In genomic region chr14:57736141-57736540, GRCm38 (mm10) we compare ENCODE assay signal across 32 mouse cellular contexts. TPM values are rescaled to one million over a fixed set of nuclear protein-coding genes. Genes with fewer than 3 reads are reported as not detected.
DNase-seq lines count a peak whose midpoint lies in the region; ATAC-seq and TF ChIP-seq lines count a peak whose summit lies in the region.
"Had no signal": no experiment of that assay in that cellular context is flagged by ENCODE, and none has a peak within 500 bp of the region (broad histone marks: within the 10 kb centered on the region; RNA-seq: fewer than 3 reads in every experiment).

No protein-coding gene starts in this region.

- no peak overlapping the region for H3K27ac ChIP-seq in forebrain, postnatal 0 days (ENCODE audit: low read depth, low read length)
- no peak overlapping the region for H3K27ac ChIP-seq in forebrain, embryonic 10.5 days
- H3K27ac ChIP-seq in heart, embryonic 14.5 days (replicated peaks in 1 of 2; ENCODE audit: control insufficient read depth in 1 of 2, insufficient read depth in 1 of 2, low read depth in 2 of 2, low read length in 2 of 2) = peak overlapping the region; percentile 14 to 83; a peak in 2 of 4 replicates
- H3K27ac ChIP-seq in layer of hippocampus, adult 2 months = peak overlapping the region; percentile 32; the same call in 1 of the 2 replicates
- no peak overlapping the region for H3K27ac ChIP-seq in embryonic facial prominence, embryonic 14.5 days (replicated peaks; ENCODE audit: low read depth, low read length)
- H3K27ac ChIP-seq: hindbrain, embryonic 10.5 days; intestine, embryonic 15.5 days; left cerebral cortex, adult 2 months; liver, embryonic 12.5 days; neural tube, embryonic 13.5 days had no signal

- no peak for DNase-seq in forebrain, postnatal 0 days
- DNase-seq in forebrain, embryonic 10.5 days (ENCODE audit: extremely low spot score, low spot score) = no peak
- DNase-seq in heart, adult 8-10 months (ENCODE audit: low spot score) = no peak
- DNase-seq in layer of hippocampus, adult 2 months (ENCODE audit: low spot score in 2 of 2) = peak; percentile 34 to 41
- no peak for DNase-seq in layer of hippocampus, postnatal 25 days (ENCODE audit: extremely low spot score in 1 of 2, low spot score in 1 of 2)
- DNase-seq in embryonic facial prominence, embryonic 14.5 days (ENCODE audit: low spot score) = peak; percentile 61
- no peak for DNase-seq in embryo, embryonic 10 days (ENCODE audit: low spot score)
- DNase-seq: adrenal gland, postnatal 10 days; cerebellum, adult 18-20 months; cerebellum, postnatal 14 days; gastrocnemius, postnatal 10 days; kidney, adult 9 months; kidney, postnatal 25 days; lung, adult 2 months; lung, postnatal 4 days; retina, postnatal 1 day; right cerebral cortex, postnatal 4 days; thymus, postnatal 14 days had no signal

- H3K9ac ChIP-seq in forebrain, postnatal 0 days = no peak overlapping the region
- H3K9ac ChIP-seq in heart, embryonic 14.5 days (ENCODE audit: low read length) = no peak overlapping the region
- H3K9ac ChIP-seq in embryonic facial prominence, embryonic 14.5 days (ENCODE audit: low read depth, low read length) = no peak overlapping the region
- H3K9ac ChIP-seq: intestine, embryonic 15.5 days; liver, embryonic 12.5 days; neural tube, embryonic 13.5 days had no signal

- 0 out of 2 replicates have a peak, but pooled peaks have one; percentile 4 for ATAC-seq in forebrain, postnatal 0 days
- ATAC-seq in heart, embryonic 14.5 days (ENCODE audit: insufficient number of reproducible peaks, insufficient read depth, low FRiP score, low read depth) = no peak
- no peak for ATAC-seq in embryonic facial prominence, embryonic 14.5 days (ENCODE audit: low read depth)
- ATAC-seq: forebrain, embryonic 16.5 days; hindbrain, embryonic 16.5 days; liver, embryonic 12.5 days; midbrain, embryonic 16.5 days had no signal

- H3K9me3 ChIP-seq in forebrain, postnatal 0 days (ENCODE audit: low read length) = no peaks in the 10 kb centered on the region
- H3K9me3 ChIP-seq in forebrain, embryonic 10.5 days = no peaks in the 10 kb centered on the region
- no peaks in the 10 kb centered on the region for H3K9me3 ChIP-seq in heart, embryonic 14.5 days (ENCODE audit: control insufficient read depth, low read length)
- no peaks in the 10 kb centered on the region for H3K9me3 ChIP-seq in embryonic facial prominence, embryonic 14.5 days (ENCODE audit: control insufficient read depth, low read length)
- H3K9me3 ChIP-seq: hindbrain, embryonic 10.5 days; intestine, embryonic 15.5 days; liver, embryonic 12.5 days; neural tube, embryonic 13.5 days had no signal

- H3K4me1 ChIP-seq in forebrain, postnatal 0 days (ENCODE audit: insufficient read depth) = no peaks in the 10 kb centered on the region
- H3K4me1 ChIP-seq in forebrain, embryonic 10.5 days = peaks cover 42% of the 10 kb centered on the region
- H3K4me1 ChIP-seq in heart, embryonic 14.5 days (ENCODE audit: control insufficient read depth in 2 of 2, insufficient read depth in 2 of 2, low read length in 2 of 2) = peaks cover 34 to 75% of the 10 kb centered on the region in 2 experiments
- H3K4me1 ChIP-seq in embryonic facial prominence, embryonic 14.5 days (ENCODE audit: control insufficient read depth, insufficient read depth, low read length) = peaks cover 36% of the 10 kb centered on the region

- H3K27me3 ChIP-seq in forebrain, postnatal 0 days (ENCODE audit: insufficient read depth, low read length) = no peaks in the 10 kb centered on the region
- H3K27me3 ChIP-seq in forebrain, embryonic 10.5 days (ENCODE audit: poor library complexity, severe bottlenecking) = no peaks in the 10 kb centered on the region
- no peaks in the 10 kb centered on the region for H3K27me3 ChIP-seq in heart, embryonic 14.5 days (ENCODE audit: control insufficient read depth, insufficient read depth, low read length)
- H3K27me3 ChIP-seq in embryonic facial prominence, embryonic 14.5 days (replicated peaks; ENCODE audit: control insufficient read depth, insufficient read depth, low read length) = no peaks in the 10 kb centered on the region
- H3K27me3 ChIP-seq: intestine, embryonic 15.5 days; liver, embryonic 12.5 days; neural tube, embryonic 13.5 days had no signal

- 57% methylated on average over 4 of the region's 4 CpGs for WGBS in forebrain, postnatal 0 days
- WGBS in forebrain, embryonic 10.5 days = 85% methylated on average over 4 of the region's 4 CpGs
- 42% methylated on average over 4 of the region's 4 CpGs for WGBS in heart, embryonic 14.5 days
- WGBS in embryonic facial prominence, embryonic 14.5 days = 48% methylated on average over 4 of the region's 4 CpGs

- no peak overlapping the region for H3K4me3 ChIP-seq in forebrain, postnatal 0 days (ENCODE audit: low read depth, low read length)
- no peak overlapping the region for H3K4me3 ChIP-seq in forebrain, embryonic 10.5 days
- no peak overlapping the region for H3K4me3 ChIP-seq in heart, embryonic 14.5 days (ENCODE audit: control insufficient read depth in 1 of 2, insufficient read depth in 1 of 2, low read depth in 1 of 2, low read length in 2 of 2)
- H3K4me3 ChIP-seq in layer of hippocampus, adult 2 months = no peak overlapping the region
- no peak overlapping the region for H3K4me3 ChIP-seq in embryonic facial prominence, embryonic 14.5 days (ENCODE audit: low read depth, low read length)
- H3K4me3 ChIP-seq: hindbrain, embryonic 10.5 days; intestine, embryonic 15.5 days; left cerebral cortex, adult 2 months; liver, embryonic 12.5 days; myocyte; neural tube, embryonic 13.5 days had no signal

- no peak for TF ChIP-seq CTCF in forebrain, postnatal 0 days (IDR thresholded peaks at IDR 0.05; ENCODE audit: low read depth)
- no peak for TF ChIP-seq CTCF in layer of hippocampus, adult 2 months (conservative IDR thresholded peaks at IDR 0.05)

- no peaks in the 10 kb centered on the region for H3K36me3 ChIP-seq in forebrain, postnatal 0 days (ENCODE audit: insufficient read depth)
- H3K36me3 ChIP-seq in forebrain, embryonic 10.5 days (replicated peaks) = peaks cover 33% of the 10 kb centered on the region
- peaks cover 23% of the 10 kb centered on the region for H3K36me3 ChIP-seq in heart, embryonic 14.5 days (ENCODE audit: control insufficient read depth, insufficient read depth, low read length)
- H3K36me3 ChIP-seq in embryonic facial prominence, embryonic 14.5 days (ENCODE audit: control insufficient read depth, insufficient read depth, low read length) = peaks cover 16% of the 10 kb centered on the region; the same call in 1 of the 2 replicates
- H3K36me3 ChIP-seq: intestine, embryonic 15.5 days; neural tube, embryonic 13.5 days had no signal

- no peak overlapping the region for H3K4me2 ChIP-seq in forebrain, postnatal 0 days (ENCODE audit: low read depth)
- H3K4me2 ChIP-seq in heart, embryonic 14.5 days (ENCODE audit: low read length) = no peak overlapping the region
- H3K4me2 ChIP-seq in embryonic facial prominence, embryonic 14.5 days (ENCODE audit: low read depth, low read length) = no peak overlapping the region
- H3K4me2 ChIP-seq: intestine, embryonic 15.5 days; liver, embryonic 12.5 days; neural tube, embryonic 13.5 days had no signal

RNA-seq across cellular contexts. Expression of gene Gm49361, which starts 9.8 kb away (rescaled TPM):
- not detected in 2 replicates for total RNA-seq in forebrain, postnatal 0 days (2014; rRNA removed)
- not detected in 2 replicates for polyA plus RNA-seq in forebrain, postnatal 0 days (2015; fragmentation: Nextera tagmentation; extraction: Ambion mirVana)
- not detected in 2 replicates for polyA plus RNA-seq in forebrain, embryonic 10.5 days (2016; fragmentation: Nextera tagmentation; extraction: Ambion mirVana)
- not detected in 2 replicates for polyA plus RNA-seq in heart, embryonic 14.5 days (2014; fragmentation: Nextera tagmentation; extraction: Ambion mirVana)
- 1 to 10 TPM in 3 of 4 experiments, not detected in 1; 1.6 to 2.7 (median 1.8) TPM for total RNA-seq in heart, adult 8-10 months (2022)
- 1 to 10 TPM in 1 of 2 experiments, under 1 TPM in 1; 0.32 to 3.1 TPM for total RNA-seq in layer of hippocampus, adult 2 months (2021)
- 1 to 10 TPM in 1 of 2 experiments, under 1 TPM in 1; 0.92 to 4.6 TPM for total RNA-seq in layer of hippocampus, postnatal 25 days (2021)
- not detected in 2 replicates for polyA plus RNA-seq in embryonic facial prominence, embryonic 14.5 days (2014; fragmentation: Nextera tagmentation; extraction: Ambion mirVana)
- total RNA-seq: gastrocnemius, postnatal 10 days; granulocyte monocyte progenitor cell, adult 5-6 weeks; left cerebral cortex, postnatal 36 days; megakaryocyte-erythroid progenitor cell, adult 5-6 weeks had no signal
- polyA plus RNA-seq: forebrain, embryonic 16.5 days; hindbrain, embryonic 10.5 days; hindbrain, embryonic 16.5 days; liver, embryonic 12.5 days; midbrain, embryonic 16.5 days; myocyte; neural tube, embryonic 13.5 days; stomach, embryonic 14.5 days had no signal

RNA-seq across cellular contexts. Expression of gene Lats2, which starts 22.0 kb away (rescaled TPM):
- 7.8 and 259 TPM in 2 replicates for total RNA-seq in forebrain, postnatal 0 days (2014; rRNA removed)
- 3.9 and 5.0 TPM in 2 replicates for polyA plus RNA-seq in forebrain, postnatal 0 days (2015; fragmentation: Nextera tagmentation; extraction: Ambion mirVana)
- 13.8 and 15.6 TPM in 2 replicates for polyA plus RNA-seq in forebrain, embryonic 10.5 days (2016; fragmentation: Nextera tagmentation; extraction: Ambion mirVana)
- 24.9 and 25.9 TPM in 2 replicates for polyA plus RNA-seq in heart, embryonic 14.5 days (2014; fragmentation: Nextera tagmentation; extraction: Ambion mirVana)
- 10 to 100 TPM; 24.3 to 39.2 (median 31.0) TPM for total RNA-seq in heart, adult 8-10 months (2022)
- 10 to 100 TPM; 42.5 to 49.0 TPM for total RNA-seq in layer of hippocampus, adult 2 months (2021)
- total RNA-seq in layer of hippocampus, postnatal 25 days (2021) = 10 to 100 TPM; 36.8 to 43.0 TPM
- 22.7 and 23.9 TPM in 2 replicates for polyA plus RNA-seq in embryonic facial prominence, embryonic 14.5 days (2014; fragmentation: Nextera tagmentation; extraction: Ambion mirVana)

Comparison
In these comparisons a context has a peak if more than half of its experiments do, and no peak if none do; other contexts are left out.
1. DNase-seq: peak in layer of hippocampus, adult 2 months (2 of 2) and embryonic facial prominence, embryonic 14.5 days (single experiment); none in forebrain, postnatal 0 days (single experiment), forebrain, embryonic 10.5 days (single experiment), heart, adult 8-10 months (single experiment), layer of hippocampus, postnatal 25 days (0 of 2) and embryo, embryonic 10 days (single experiment).
2. H3K27ac ChIP-seq: peak in heart, embryonic 14.5 days (2 of 2) and layer of hippocampus, adult 2 months (single experiment); none in forebrain, postnatal 0 days (single experiment), forebrain, embryonic 10.5 days (single experiment) and embryonic facial prominence, embryonic 14.5 days (single experiment).